Mouse (Mus musculus) hindbrain, embryonic 15.5 days (tissue): ENCODE results near the gene Slc24a5. TPM values are rescaled to one million over a fixed set of nuclear protein-coding genes. Genes with fewer than 3 reads are reported as not detected.
"Not testable (repeated sequence)": the region's sequence is repeated elsewhere in the genome, so short reads cannot be mapped to it uniquely, and the experiment has no call there.

Experiments used
- ATAC-seq: fragments of 200-750 bp; cut with Nextera tagmentation; 2 replicates; pipeline ENCODE4 v1.8.0; 2017; ENCODE audit warnings: low read depth, moderate number of reproducible peaks, moderate TSS enrichment; ENCODE audit not compliant: low FRiP score
- H3K27ac ChIP-seq: fragments of 300-500 bp; sonication (generic); replicated peaks from 2 replicates; pipeline ENCODE4 v1.5.1; 2015; ENCODE audit warnings: mild to moderate bottlenecking, inconsistent platforms
- H3K27me3 ChIP-seq: fragments of 300-500 bp; sonication (generic); 2 replicates; pipeline ENCODE4 v1.6.1; 2015; ENCODE audit warnings: control low read depth, inconsistent platforms
- H3K36me3 ChIP-seq: fragments of 300-500 bp; sonication (generic); 2 replicates; pipeline ENCODE4 v1.6.1; 2015; ENCODE audit warnings: control low read depth, inconsistent platforms
- H3K4me1 ChIP-seq: fragments of 300-500 bp; sonication (generic); replicated peaks from 2 replicates; pipeline ENCODE4 v1.6.1; 2015; ENCODE audit warnings: control low read depth, inconsistent platforms
- H3K4me2 ChIP-seq: fragments of 300-500 bp; sonication (generic); 2 replicates; pipeline ENCODE4 v1.6.1; 2015; ENCODE audit warnings: moderate library complexity, mild to moderate bottlenecking, inconsistent platforms
- H3K4me3 ChIP-seq: fragments of 300-500 bp; sonication (generic); 2 replicates; pipeline ENCODE4 v1.5.1; 2015; ENCODE audit warnings: mild to moderate bottlenecking, inconsistent platforms
- H3K9ac ChIP-seq: fragments of 300-500 bp; sonication (generic); 2 replicates; pipeline ENCODE4 v1.6.1; 2015; ENCODE audit warnings: inconsistent platforms
- H3K9me3 ChIP-seq: fragments of 300-500 bp; sonication (generic); 2 replicates; pipeline ENCODE4 v1.6.1; 2016; ENCODE audit warnings: control low read depth, inconsistent platforms
- WGBS: fragments of 180-500 bp; shearing (Covaris S2); methylation state at CpG from one replicate; pipeline ENCODE4 v1.1.7; 2015; 5-methylcytosine and 5-hydroxymethylcytosine counted together
- polyA plus RNA-seq: library from polyadenylated mRNA; unstranded; fragments of >200 nt; fragmentation: Nextera tagmentation; extraction: Ambion mirVana; gene quantifications from 2 replicates; pipeline ENCODE4 v1.2.1, GENCODE M21; 2015

Gene Slc24a5
- polyA plus RNA-seq, 1 experiment from 2014 or later = 6.1 TPM

DNA sequence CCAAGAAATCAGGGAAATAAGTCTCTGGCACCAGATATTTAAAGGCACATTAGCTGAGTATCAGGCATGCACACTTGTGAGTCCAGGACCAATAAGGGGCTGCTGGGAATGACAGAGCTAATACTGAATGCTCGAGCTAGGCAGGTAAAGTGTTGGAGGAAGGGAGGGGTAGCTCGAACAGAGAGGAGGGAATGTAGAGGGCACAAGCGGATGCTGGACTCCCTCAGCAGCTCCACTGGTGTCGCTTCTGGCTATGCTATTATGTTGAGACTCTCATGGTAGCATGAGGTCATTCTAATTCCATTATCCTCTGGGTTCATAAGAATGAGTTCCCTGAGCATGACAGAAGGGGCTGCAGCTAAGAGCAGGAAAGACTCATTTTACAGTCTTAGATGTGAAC is 5.0 kb upstream of the Slc24a5 start:
- no peaks in the 10 kb centered on the region for H3K4me1 ChIP-seq
- H3K4me2 ChIP-seq = no peak overlapping the region
- no peak overlapping the region for H3K4me3 ChIP-seq
- no peaks in the 10 kb centered on the region for H3K27me3 ChIP-seq
- WGBS = 66% methylated on average over 4 of the region's 4 CpGs
- ATAC-seq = peak; percentile 51; the same call in 1 of the 2 replicates
- H3K9ac ChIP-seq = no peak overlapping the region
- H3K36me3 ChIP-seq = no peaks in the 10 kb centered on the region
- H3K27ac ChIP-seq = no peak overlapping the region
- no peaks in the 10 kb centered on the region for H3K9me3 ChIP-seq

DNA sequence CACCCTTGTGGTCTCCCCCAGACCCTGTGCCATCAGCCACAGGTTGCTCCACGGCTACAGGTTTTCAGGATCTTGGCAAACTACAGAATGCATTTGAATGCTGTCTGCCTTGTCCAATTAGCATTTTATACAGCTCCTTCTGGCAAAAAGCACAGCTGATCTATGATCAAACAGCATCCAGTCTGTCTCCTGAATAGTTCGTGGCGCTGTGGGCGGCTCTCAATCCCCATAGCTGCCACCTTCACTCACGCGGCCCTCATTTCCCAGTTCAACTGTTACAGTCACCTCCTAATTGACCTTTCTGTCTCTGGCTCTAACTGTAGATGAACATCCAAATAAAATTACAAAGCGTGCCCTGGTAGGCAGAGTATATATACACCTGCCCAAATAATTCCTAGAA is 551 bp upstream of the Slc24a5 start:
- Histone ChIP-seq H3K4me3 (no peak overlapping the region), H3K27me3 (no peaks in the 10 kb centered on the region), H3K9ac (no peak overlapping the region), H3K4me1 (no peaks in the 10 kb centered on the region), H3K9me3 (no peaks in the 10 kb centered on the region), H3K27ac (no peak overlapping the region), H3K36me3 (no peaks in the 10 kb centered on the region), H3K4me2 (no peak overlapping the region)
- no peak for ATAC-seq
- 80% methylated on average over 7 of the region's 7 CpGs for WGBS

DNA sequence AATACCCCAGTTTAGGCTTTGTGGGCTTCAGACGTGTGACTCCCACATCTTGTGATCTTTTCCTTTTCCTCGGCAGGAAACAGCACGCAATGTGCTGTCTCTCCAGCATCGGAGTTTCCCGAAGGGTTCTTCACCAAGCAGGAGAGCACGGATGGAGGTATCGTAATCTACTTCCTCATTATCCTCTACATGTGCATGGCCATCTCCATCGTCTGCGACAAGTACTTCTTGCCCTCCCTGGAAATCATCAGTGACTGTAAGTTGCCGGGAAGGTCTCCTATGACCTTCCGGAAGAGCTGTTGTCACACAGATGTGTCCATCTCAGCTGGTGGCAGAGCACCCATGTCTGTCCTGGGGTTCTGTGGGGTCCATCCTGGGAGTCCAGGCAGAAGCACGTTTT is 772 bp downstream of the Slc24a5 start:
- no peak overlapping the region for H3K27ac ChIP-seq
- no peak overlapping the region for H3K4me2 ChIP-seq
- H3K4me1 ChIP-seq = no peaks in the 10 kb centered on the region
- no peak overlapping the region for H3K9ac ChIP-seq
- no peaks in the 10 kb centered on the region for H3K9me3 ChIP-seq
- H3K4me3 ChIP-seq = no peak overlapping the region
- H3K36me3 ChIP-seq = no peaks in the 10 kb centered on the region
- no peaks in the 10 kb centered on the region for H3K27me3 ChIP-seq
- no peak for ATAC-seq
- 92% methylated on average over 12 of the region's 12 CpGs for WGBS

DNA sequence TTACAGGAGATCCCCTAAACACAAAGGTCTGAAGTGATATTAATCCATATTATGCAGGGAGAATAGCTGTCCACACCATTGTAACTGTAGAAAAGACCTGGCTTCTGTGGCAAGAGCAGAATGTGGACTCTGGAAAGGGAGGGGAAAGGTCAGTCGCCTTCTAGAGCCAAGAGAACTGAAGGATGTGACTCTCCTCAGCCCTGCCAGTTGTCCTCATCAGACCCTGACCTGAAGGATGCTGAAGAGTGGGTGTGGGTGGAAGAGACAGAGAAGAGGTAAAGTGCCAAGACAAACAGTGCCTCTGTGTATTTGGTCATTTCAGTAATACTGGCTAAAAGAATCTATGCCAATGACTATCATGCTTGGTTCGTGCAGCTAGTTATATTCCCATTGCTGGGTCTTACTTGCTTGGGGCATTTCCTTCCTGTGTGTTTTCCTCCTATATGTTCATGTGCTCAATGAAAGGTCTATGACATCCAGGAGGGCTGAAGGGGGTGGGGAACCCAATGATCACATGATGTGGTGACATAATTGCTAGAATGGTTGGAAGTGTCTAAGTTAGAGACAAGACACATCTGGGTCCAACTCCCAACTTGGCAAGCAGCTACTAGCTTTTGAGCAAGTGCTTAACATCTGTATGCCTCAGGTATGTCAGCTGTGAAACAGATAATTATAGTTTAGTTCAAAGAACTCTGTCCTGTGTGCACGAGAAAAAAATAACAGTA is 5.3 kb downstream of the Slc24a5 start:
- ATAC-seq = no peak
- WGBS = 86% methylated on average over 3 of the region's 3 CpGs
- Histone ChIP-seq H3K36me3 (no peaks in the 10 kb centered on the region), H3K9me3 (no peaks in the 10 kb centered on the region), H3K27ac (no peak overlapping the region), H3K27me3 (no peaks in the 10 kb centered on the region), H3K4me2 (no peak overlapping the region), H3K4me1 (no peaks in the 10 kb centered on the region), H3K9ac (no peak overlapping the region), H3K4me3 (no peak overlapping the region)

DNA sequence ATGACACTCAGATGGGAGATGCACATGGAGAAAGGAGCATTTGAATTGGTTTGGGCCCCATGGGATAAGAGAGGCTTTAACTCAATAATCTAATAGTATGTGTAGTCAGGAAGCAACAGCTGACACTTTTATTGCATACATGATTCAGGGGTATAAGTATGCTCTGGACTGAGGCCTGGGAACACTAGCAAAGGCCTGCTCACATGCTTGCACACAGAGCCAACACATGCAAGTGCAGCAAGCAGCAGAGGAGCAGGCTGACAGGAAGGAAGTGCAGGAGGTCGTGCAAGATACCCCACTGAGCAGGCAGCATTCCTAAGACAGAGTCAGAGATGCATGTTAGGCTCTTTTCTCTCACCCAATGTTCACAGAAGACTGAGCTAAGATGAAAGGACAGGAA is 16.0 kb downstream of the Slc24a5 start:
- no peaks in the 10 kb centered on the region for H3K4me1 ChIP-seq
- no peak overlapping the region for H3K4me2 ChIP-seq
- H3K4me3 ChIP-seq = no peak overlapping the region
- no peaks in the 10 kb centered on the region for H3K27me3 ChIP-seq
- H3K9me3 ChIP-seq = no peaks in the 10 kb centered on the region
- no peak overlapping the region for H3K27ac ChIP-seq
- no peak for ATAC-seq
- WGBS = 17% methylated on average over 1 of the region's 1 CpGs
- peaks cover 26% of the 10 kb centered on the region for H3K36me3 ChIP-seq
- no peak overlapping the region for H3K9ac ChIP-seq

DNA sequence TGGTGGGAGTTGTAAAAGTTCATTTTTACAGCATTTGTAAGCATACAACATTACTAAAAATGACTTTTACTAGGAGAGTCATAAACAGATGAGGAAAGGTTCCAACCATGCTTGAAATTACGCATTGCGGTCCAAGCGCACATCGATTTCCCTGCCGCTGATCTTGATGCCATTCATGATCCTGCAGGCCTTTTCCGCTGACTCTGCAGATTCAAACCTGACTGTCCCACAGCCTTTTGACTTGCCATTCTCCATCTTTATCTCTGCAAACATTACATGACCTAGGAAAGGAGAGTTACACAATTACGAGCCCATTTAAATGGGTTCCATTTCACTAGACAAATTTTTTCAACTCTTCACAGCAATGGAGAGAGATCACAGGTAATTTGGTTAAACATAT is 20.8 kb downstream of the Slc24a5 start:
- Histone ChIP-seq H3K4me3 (no peak overlapping the region), H3K4me1 (no peaks in the 10 kb centered on the region), H3K27me3 (no peaks in the 10 kb centered on the region), H3K9me3 (no peaks in the 10 kb centered on the region), H3K36me3 (peaks cover 37% of the 10 kb centered on the region), H3K27ac (no peak overlapping the region), H3K9ac (no peak overlapping the region), H3K4me2 (no peak overlapping the region)
- 92% methylated on average over 7 of the region's 7 CpGs for WGBS
- ATAC-seq = no peak

DNA sequence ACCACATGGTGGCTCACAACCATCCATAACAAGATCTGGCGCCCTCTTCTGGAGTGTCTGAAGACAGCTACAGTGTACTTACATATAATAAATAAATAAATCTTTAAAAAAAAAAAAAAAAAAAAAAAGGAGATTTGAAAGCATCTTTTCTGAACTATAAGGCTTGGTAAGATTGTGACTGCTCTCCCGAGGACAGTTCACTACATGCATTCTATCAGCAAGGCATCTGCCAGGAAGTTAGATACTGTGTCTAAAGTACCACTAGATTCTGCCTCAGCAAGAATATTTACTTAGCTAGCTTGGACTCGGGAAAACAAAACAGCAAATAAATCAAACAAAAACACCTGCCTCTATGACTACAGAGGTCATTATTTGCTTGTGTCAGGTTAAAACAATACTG is 24.2 kb downstream of the Slc24a5 start:
- H3K4me1 ChIP-seq = not testable (repeated sequence)
- 81% methylated on average over 3 of the region's 3 CpGs for WGBS

DNA sequence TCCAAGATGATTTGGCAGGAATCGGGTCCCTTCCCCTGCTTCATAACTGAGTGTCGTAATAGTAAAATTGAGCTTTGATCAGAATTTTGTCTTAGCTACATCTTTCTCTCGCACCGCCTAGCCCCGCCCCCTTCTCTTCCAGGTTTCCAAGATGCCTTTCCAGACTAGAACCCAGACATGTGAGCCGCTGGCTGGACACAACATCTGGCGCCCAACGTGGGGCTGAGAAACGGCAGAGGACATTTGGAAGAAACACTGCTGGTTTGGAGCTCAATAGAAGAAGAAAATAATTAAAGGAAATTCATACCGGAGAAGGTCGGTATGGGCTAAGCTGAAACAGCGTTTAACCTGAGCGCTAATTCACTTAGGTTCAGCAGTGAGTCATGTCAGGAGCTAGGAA is 36.6 kb downstream of the Slc24a5 start:
- peaks cover 23% of the 10 kb centered on the region for H3K36me3 ChIP-seq
- not testable (repeated sequence) for H3K4me1 ChIP-seq, H3K27ac ChIP-seq, H3K9ac ChIP-seq, H3K27me3 ChIP-seq, H3K4me3 ChIP-seq, H3K4me2 ChIP-seq, H3K9me3 ChIP-seq, ATAC-seq
- WGBS = 97% methylated on average over 13 of the region's 13 CpGs

More for the DNA sequence above, 24.2 kb downstream of the Slc24a5 start:
- H3K4me2 ChIP-seq, H3K9me3 ChIP-seq, ATAC-seq, H3K9ac ChIP-seq, H3K27ac ChIP-seq, H3K4me3 ChIP-seq, H3K27me3 ChIP-seq: not testable (repeated sequence)
- H3K36me3 ChIP-seq = peaks cover 46% of the 10 kb centered on the region

DNA sequence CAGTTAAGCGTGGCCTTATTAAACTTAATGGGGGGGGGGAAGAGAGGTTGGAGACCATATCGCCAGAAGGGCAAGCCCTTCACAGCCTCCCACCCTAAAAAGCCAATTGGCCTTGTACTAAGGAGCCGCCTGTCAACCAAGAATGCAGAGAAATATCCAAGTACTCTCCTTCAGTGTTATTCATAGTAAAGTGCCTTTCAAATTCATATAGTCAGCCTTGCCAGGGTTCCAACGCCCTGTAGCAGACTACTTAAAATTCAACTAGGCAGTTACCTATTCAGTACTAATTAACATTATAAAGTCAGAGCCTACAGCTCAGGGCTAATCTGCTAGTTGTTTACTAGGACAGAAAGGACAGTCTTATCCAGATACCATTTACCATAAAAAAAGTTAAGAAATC is 38.6 kb downstream of the Slc24a5 start:
- H3K27me3 ChIP-seq, H3K27ac ChIP-seq, H3K4me3 ChIP-seq, H3K4me1 ChIP-seq, H3K4me2 ChIP-seq, H3K9me3 ChIP-seq, H3K9ac ChIP-seq, ATAC-seq: not testable (repeated sequence)
- 87% methylated on average over 4 of the region's 4 CpGs for WGBS
- peaks cover 30% of the 10 kb centered on the region for H3K36me3 ChIP-seq

DNA sequence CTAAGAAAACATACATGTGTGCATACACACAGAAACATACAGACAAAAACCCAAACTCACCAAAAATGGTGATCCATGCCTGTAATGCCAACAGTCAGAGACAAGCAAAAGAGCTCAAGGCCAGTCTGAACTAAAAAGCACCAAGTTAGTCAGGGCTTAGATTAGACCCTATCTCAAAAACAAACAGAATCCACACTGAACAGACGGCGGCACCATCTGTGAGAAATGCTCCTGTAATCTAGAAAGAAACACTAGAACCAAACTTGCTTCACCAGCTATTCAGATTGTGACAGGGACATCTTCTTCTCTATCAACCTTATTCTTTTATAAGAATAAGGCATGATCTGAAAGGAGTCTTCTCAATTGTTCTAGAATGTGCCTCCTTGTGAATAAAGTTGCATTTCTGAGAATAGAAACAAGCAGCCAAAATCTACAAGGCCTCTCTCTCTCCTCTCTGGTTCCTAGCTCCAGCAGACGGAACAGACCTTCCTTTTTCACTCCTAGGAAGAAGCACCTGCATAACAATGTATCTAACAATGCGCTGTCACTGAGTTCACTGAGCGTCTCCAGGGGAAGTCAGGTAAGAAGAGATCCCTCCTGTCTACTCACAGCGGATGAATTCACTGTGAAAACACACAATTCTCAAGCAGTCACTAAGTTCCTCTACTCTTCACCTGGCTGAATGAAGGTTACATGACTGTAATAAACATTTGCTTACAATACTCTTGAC is 51.6 kb downstream of the Slc24a5 start:
- no peak overlapping the region for H3K9ac ChIP-seq
- no peak overlapping the region for H3K4me3 ChIP-seq
- H3K4me1 ChIP-seq = peaks cover 27% of the 10 kb centered on the region
- WGBS = 63% methylated on average over 6 of the region's 6 CpGs
- H3K27me3 ChIP-seq = no peaks in the 10 kb centered on the region
- H3K4me2 ChIP-seq = peak overlapping the region; percentile 15; the same call in 1 of the 2 replicates
- H3K27ac ChIP-seq = no peak overlapping the region
- H3K9me3 ChIP-seq = no peaks in the 10 kb centered on the region
- no peak for ATAC-seq
- 0 out of 2 replicates have a peak, but pooled peaks cover 4% of the 10 kb centered on the region for H3K36me3 ChIP-seq

DNA sequence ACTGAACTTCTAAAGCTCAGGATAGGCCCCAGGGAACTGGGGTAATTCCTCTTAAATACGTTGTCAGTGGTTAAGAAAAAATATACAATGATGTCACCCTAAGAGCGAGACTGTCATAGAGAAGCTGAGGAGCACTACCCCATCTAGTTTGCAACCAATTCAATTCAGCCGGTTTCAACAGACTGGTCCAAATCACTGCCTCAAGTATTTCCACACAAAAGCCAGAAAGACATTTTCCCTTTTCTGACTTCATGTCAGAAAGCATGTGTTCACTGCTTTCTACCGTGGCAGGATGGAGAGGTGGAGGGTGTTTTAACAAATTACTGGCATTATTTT is 54.3 kb downstream of the Slc24a5 start:
- ATAC-seq = 0 out of 2 replicates have a peak, but pooled peaks have one; percentile 6
- H3K9me3 ChIP-seq = no peaks in the 10 kb centered on the region
- no peaks in the 10 kb centered on the region for H3K27me3 ChIP-seq
- WGBS = 2% methylated on average over 4 of the region's 4 CpGs
- peak overlapping the region; percentile 84 for H3K4me3 ChIP-seq
- no peaks in the 10 kb centered on the region for H3K36me3 ChIP-seq
- peak overlapping the region; percentile 96 for H3K27ac ChIP-seq
- H3K9ac ChIP-seq = peak overlapping the region; percentile 97
- peak overlapping the region; percentile 74 for H3K4me2 ChIP-seq
- peaks cover 27% of the 10 kb centered on the region for H3K4me1 ChIP-seq

DNA sequence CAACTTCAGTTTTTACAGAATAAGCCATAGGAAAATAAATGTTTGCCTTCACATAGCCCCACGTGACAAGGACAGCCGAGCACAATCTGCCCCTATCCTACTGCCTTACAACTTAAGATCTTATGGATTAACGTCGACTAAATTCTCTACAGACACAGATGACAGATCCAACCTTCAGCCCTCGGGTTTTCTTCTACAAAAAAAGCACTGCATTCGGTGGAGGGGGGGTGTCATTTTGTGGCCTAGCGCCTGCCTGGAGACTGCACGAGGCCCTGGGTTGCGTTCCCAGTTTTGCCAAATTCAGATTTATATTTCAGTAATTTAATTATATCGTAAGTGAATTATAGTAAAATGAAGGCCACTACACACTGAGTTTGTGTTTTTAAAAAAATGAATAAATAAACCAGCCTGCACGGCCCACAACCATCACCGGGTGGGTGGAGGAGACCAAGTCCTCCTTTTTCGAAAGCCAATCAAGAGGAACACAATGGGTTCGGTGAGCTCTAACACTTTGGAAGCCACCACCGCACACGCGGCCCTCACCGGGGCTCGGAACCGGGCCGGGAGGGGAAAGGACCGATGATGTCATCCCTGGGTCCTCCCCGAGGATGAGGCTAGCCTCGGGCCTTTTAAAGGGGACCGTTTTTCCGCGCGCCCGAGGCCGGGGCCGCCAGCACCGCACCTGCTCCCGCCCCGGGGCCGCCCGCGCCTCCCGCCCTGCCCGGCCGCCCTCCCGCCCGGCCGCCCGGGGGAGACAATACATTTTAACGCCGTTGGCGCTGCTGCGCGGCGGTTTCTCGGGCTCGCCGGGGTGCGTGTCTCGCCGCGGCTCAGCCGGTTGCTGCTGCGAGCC is 54.9 kb downstream of the Slc24a5 start:
- Histone ChIP-seq H3K36me3 (no peaks in the 10 kb centered on the region), H3K9ac (peak overlapping the region; percentile 97), H3K4me3 (peak overlapping the region; percentile 84), H3K9me3 (no peaks in the 10 kb centered on the region), H3K27me3 (no peaks in the 10 kb centered on the region), H3K4me1 (peaks cover 27% of the 10 kb centered on the region), H3K27ac (peak overlapping the region; percentile 96), H3K4me2 (peak overlapping the region; percentile 74)
- under 1% methylated on average over 51 of the region's 59 CpGs for WGBS
- ATAC-seq = peak; percentile 79
